Mouse (Mus musculus) intestine, embryonic 15.5 days (tissue): ENCODE results near the gene Atp2b4. TPM values are rescaled to one million over a fixed set of nuclear protein-coding genes. Genes with fewer than 3 reads are reported as not detected.
A peak's percentile ranks its signal among the peaks of the same experiment; 100 is the strongest.

Source experiments
- ATAC-seq: fragments of 200-750 bp; cut with Nextera tagmentation; 2 replicates; pipeline ENCODE4 v1.8.0; 2017; ENCODE audit warnings: moderate TSS enrichment, moderate library complexity
- H3K27ac ChIP-seq: fragments of 300-500 bp; sonication (generic); 2 replicates; pipeline ENCODE4 v1.5.1; 2015; ENCODE audit warnings: mild to moderate bottlenecking, inconsistent platforms
- H3K27me3 ChIP-seq: fragments of 300-500 bp; sonication (generic); replicated peaks from 2 replicates; pipeline ENCODE4 v1.6.1; 2015; ENCODE audit warnings: inconsistent platforms
- H3K36me3 ChIP-seq: fragments of 300-500 bp; sonication (generic); 2 replicates; pipeline ENCODE4 v1.6.1; 2015; ENCODE audit warnings: inconsistent platforms
- H3K4me1 ChIP-seq: fragments of 300-500 bp; sonication (generic); replicated peaks from 2 replicates; pipeline ENCODE4 v1.6.1; 2015; ENCODE audit warnings: inconsistent platforms
- H3K4me2 ChIP-seq: fragments of 300-500 bp; sonication (generic); replicated peaks from 2 replicates; pipeline ENCODE4 v1.6.1; 2015; ENCODE audit warnings: mild to moderate bottlenecking, inconsistent platforms
- H3K4me3 ChIP-seq: fragments of 300-500 bp; sonication (generic); replicated peaks from 2 replicates; pipeline ENCODE4 v1.5.1; 2015; ENCODE audit warnings: inconsistent platforms
- H3K9ac ChIP-seq: fragments of 300-500 bp; sonication (generic); 2 replicates; pipeline ENCODE4 v1.6.1; 2015; ENCODE audit warnings: inconsistent platforms
- H3K9me3 ChIP-seq: fragments of 300-500 bp; sonication (generic); 2 replicates; pipeline ENCODE4 v1.6.1; 2016; ENCODE audit warnings: inconsistent platforms
- WGBS: fragments of 180-500 bp; shearing (Covaris S2); methylation state at CpG from one replicate; pipeline ENCODE4 v1.1.7; 2015; 5-methylcytosine and 5-hydroxymethylcytosine counted together
- polyA plus RNA-seq: library from polyadenylated mRNA; unstranded; fragments of >200 nt; fragmentation: Nextera tagmentation; extraction: Ambion mirVana; gene quantifications from 2 replicates; pipeline ENCODE4 v1.2.1, GENCODE M21; 2015

Atp2b4 gene
- polyA plus RNA-seq, 1 experiment from 2014 or later = 19.9 TPM

DNA sequence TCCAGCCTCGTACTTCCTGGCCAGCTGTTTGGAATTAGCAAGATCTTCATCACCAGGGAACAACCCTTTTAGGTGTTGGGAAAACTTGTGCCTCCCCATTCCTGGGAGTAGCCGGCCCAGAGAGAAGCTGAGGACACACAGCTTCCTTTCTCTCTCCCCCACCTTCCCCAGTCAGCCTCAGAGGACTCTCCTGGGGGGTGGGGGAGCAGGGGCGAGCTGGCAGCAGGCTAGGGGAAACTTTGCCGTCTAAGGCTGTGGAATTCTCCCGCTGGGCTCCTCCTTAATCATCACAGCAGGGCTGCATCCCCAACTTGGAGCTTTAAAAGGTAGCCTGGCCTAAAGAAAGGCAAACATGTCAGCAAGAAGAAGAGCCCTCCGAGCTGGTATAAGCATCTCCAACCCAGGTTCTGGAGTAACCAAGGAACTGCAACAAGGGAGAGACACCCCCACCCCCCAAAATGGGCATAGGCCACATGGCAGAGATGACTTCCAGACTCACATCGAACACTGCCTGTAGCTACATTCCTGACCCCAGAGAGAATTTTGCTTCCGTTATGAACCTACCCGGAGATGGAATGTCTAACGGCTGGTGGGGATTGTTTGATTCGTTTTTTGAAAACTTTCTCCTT lies 33.8 kb downstream of the Atp2b4 start:
- Histone ChIP-seq H3K36me3 (no peaks in the 10 kb centered on the region), H3K27ac (peak overlapping the region; percentile 67), H3K27me3 (no peaks in the 10 kb centered on the region), H3K9me3 (no peaks in the 10 kb centered on the region), H3K4me1 (peaks cover 30% of the 10 kb centered on the region), H3K4me3 (no peak overlapping the region), H3K4me2 (no peak overlapping the region), H3K9ac (no peak overlapping the region)
- peak; percentile 65 for ATAC-seq
- 23% methylated on average over 11 of the region's 11 CpGs for WGBS

DNA sequence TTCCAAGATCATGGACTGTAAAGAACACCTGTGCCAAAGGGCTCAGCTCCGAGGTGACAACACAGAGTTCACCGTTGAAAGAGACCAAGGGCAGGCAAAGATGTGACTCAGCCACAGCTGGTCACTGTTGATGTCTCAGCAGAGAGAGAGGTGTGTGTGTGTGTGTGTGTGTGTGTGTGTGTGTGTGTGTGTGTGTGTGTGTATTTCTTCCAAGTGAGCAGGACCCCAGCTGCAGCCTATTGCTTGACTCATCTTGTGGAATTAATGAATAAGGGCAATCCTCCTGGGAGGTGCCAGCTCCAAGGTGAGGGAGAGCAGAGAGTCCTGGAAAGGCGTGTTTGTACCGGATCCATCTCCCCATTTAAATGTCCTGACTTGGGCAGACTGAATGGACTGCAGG lies 35.5 kb downstream of the Atp2b4 start:
- Histone ChIP-seq H3K9me3 (no peaks in the 10 kb centered on the region), H3K36me3 (no peaks in the 10 kb centered on the region), H3K4me2 (no peak overlapping the region), H3K4me1 (peaks cover 30% of the 10 kb centered on the region), H3K27ac (no peak overlapping the region), H3K9ac (no peak overlapping the region), H3K27me3 (no peaks in the 10 kb centered on the region), H3K4me3 (no peak overlapping the region)
- 58% methylated on average over 4 of the region's 4 CpGs for WGBS
- ATAC-seq = no peak

DNA sequence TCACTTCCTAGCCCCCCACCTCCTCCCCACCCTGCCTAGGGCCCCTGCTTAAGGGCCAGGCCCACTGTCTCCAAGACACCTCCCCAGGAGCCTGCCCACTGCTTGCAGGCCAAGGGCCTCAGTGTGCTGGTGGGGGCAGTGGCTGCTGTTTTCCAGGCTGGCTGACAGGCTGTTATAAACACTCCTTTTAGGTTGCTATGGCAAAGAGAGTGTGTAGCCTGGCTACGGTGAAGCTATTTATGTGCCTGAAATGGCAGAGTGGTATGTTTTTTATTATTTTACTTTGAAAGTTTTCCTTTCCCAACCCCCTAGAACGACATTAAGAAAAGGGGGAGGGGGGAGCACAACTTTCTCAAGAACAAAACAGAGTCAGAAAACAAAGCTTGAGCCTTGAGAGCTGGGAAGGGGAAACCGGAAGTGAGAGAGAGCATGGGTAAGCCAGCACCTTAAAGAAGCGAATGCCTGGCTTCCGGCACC lies 37.9 kb downstream of the Atp2b4 start:
- no peaks in the 10 kb centered on the region for H3K36me3 ChIP-seq
- H3K4me3 ChIP-seq = no peak overlapping the region
- no peak overlapping the region for H3K4me2 ChIP-seq
- 46% methylated on average over 5 of the region's 5 CpGs for WGBS
- H3K27ac ChIP-seq = 0 out of 2 replicates have a peak overlapping the region, but pooled peaks have one; percentile 8
- ATAC-seq = peak; percentile 32; the same call in 1 of the 2 replicates
- H3K9me3 ChIP-seq = no peaks in the 10 kb centered on the region
- peaks cover 30% of the 10 kb centered on the region for H3K4me1 ChIP-seq
- no peaks in the 10 kb centered on the region for H3K27me3 ChIP-seq
- H3K9ac ChIP-seq = no peak overlapping the region

DNA sequence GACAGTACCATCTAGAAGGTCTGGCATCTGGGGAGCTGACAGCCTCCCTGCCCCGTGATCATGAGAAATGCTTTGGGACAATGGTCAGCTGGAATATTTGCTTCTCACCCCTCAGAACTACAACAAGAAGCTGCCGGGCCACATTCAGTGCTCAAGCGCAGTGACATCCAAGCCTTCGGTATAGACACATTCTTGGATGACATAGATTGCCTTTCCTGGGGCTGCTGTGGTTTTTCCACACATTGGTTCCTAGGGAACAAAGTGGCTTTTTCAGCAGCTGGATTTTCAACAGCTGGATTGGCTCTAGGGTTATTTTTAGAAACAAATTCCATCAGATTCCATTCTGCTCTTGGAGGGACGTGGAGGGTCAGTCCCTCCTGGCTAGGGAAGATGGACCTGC lies 39.6 kb downstream of the Atp2b4 start:
- no peaks in the 10 kb centered on the region for H3K9me3 ChIP-seq
- H3K9ac ChIP-seq = no peak overlapping the region
- no peaks in the 10 kb centered on the region for H3K27me3 ChIP-seq
- 48% methylated on average over 5 of the region's 5 CpGs for WGBS
- no peak overlapping the region for H3K4me3 ChIP-seq
- peaks cover 23% of the 10 kb centered on the region for H3K4me1 ChIP-seq
- ATAC-seq = no peak
- no peak overlapping the region for H3K4me2 ChIP-seq
- H3K36me3 ChIP-seq = no peaks in the 10 kb centered on the region
- H3K27ac ChIP-seq = peak overlapping the region; percentile 58; the same call in 1 of the 2 replicates

DNA sequence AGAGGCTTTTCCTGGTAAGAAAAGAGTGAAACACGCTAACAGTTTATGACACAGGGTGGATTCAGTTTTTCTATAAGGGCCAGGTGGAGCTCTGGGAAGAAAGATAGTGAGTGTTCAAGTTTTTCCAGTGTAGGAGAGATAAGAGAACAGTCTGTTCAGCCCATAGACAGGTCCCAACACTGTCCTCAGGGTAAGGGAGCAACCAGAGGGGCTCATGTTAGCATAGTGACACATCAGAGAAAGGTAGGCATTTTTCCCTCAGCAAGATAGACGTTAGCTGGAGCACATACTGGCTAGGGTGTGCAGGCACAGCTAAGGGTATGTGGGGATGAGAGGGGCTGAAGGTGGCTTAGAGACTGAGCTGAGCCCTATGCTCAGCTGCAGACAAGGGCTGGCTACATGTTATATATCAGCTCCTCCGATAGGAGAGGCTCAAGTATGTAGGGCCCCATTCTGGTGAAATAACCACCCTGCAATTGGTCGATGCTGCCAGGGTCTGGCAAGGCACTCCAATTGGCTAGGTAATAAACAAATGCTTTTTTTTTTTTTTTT lies 46.4 kb downstream of the Atp2b4 start:
- H3K9me3 ChIP-seq = no peaks in the 10 kb centered on the region
- H3K27me3 ChIP-seq = no peaks in the 10 kb centered on the region
- H3K27ac ChIP-seq = no peak overlapping the region
- WGBS = 64% methylated on average over 4 of the region's 4 CpGs
- no peak overlapping the region for H3K9ac ChIP-seq
- 0 out of 2 replicates have a peak, but pooled peaks cover 2% of the 10 kb centered on the region for H3K4me1 ChIP-seq
- no peak overlapping the region for H3K4me2 ChIP-seq
- H3K4me3 ChIP-seq = no peak overlapping the region
- H3K36me3 ChIP-seq = no peaks in the 10 kb centered on the region
- peak; percentile 82; the same call in 1 of the 2 replicates for ATAC-seq

DNA sequence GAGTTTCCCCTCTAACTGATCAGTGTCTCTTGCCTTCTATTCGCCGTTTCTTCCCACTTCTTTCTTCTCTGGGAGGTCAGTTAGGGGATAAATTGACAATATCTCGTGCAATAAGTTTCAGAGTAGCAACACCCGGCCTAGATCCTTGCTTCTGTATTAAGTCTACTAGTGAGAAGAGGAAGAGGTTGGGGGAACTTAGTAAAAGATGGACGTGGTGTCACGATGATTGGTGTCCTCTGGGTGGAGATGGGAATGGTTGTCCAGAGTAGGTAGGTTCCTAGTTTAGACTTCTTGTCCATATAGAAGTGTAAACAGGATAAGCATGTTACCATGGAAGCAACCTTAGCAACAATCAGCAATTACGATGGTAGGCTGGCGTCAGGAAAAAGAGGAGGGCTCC lies 47.5 kb downstream of the Atp2b4 start:
- H3K27ac ChIP-seq = no peak overlapping the region
- WGBS = 87% methylated on average over 8 of the region's 8 CpGs
- ATAC-seq = no peak
- no peak overlapping the region for H3K4me3 ChIP-seq
- no peaks in the 10 kb centered on the region for H3K9me3 ChIP-seq
- no peaks in the 10 kb centered on the region for H3K36me3 ChIP-seq
- H3K9ac ChIP-seq = no peak overlapping the region
- no peak overlapping the region for H3K4me2 ChIP-seq
- H3K27me3 ChIP-seq = no peaks in the 10 kb centered on the region
- H3K4me1 ChIP-seq = 0 out of 2 replicates have a peak, but pooled peaks cover 2% of the 10 kb centered on the region

DNA sequence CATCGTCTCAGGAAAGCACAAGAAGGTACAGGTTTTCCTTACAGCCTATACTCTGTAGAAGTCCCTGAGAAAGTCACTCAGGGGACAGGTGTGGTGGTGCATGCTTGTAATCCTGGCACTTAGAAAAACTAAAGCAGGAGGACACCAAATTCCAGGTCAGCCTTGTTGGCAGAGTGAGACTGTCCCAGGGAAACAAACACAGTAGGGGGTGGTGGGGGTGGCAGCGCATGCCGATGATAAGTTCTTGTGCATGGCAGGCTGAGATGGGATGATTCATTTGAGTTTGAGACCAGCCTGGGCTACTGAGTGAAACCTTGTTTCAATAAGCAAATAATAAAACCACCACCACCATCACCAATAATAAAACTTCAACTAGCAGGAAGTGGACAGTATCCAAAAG lies 49.2 kb downstream of the Atp2b4 start:
- Histone ChIP-seq H3K9ac (no peak overlapping the region), H3K4me1 (0 out of 2 replicates have a peak, but pooled peaks cover 2% of the 10 kb centered on the region), H3K36me3 (no peaks in the 10 kb centered on the region), H3K9me3 (no peaks in the 10 kb centered on the region), H3K4me2 (no peak overlapping the region), H3K27ac (no peak overlapping the region), H3K4me3 (no peak overlapping the region), H3K27me3 (no peaks in the 10 kb centered on the region)
- WGBS = 78% methylated on average over 3 of the region's 3 CpGs
- no peak for ATAC-seq

DNA sequence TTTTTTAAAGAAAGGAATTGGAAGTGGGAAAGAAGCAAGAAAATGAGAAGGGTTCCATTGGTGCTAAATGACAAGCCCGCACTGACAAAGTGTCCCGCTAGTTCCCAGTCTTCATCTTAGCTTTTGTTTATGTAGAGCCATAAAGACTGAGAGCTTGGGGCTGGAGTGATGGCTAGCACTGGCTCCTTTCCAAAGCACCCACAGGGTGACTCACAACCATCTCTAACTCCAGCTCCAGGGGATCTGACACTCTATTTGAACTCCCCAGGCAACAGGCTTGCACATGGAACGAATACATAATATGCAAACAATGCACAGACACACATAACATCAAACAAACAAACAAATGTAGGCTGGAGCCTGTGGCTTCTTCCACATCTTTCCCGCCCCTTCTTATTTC lies 50.9 kb downstream of the Atp2b4 start:
- H3K9me3 ChIP-seq = no peaks in the 10 kb centered on the region
- H3K4me2 ChIP-seq = no peak overlapping the region
- peaks cover 7% of the 10 kb centered on the region; the same call in 1 of the 2 replicates for H3K4me1 ChIP-seq
- 64% methylated on average over 4 of the region's 4 CpGs for WGBS
- H3K27me3 ChIP-seq = no peaks in the 10 kb centered on the region
- H3K9ac ChIP-seq = no peak overlapping the region
- no peak overlapping the region for H3K27ac ChIP-seq
- H3K4me3 ChIP-seq = no peak overlapping the region
- no peak for ATAC-seq
- no peaks in the 10 kb centered on the region for H3K36me3 ChIP-seq

DNA sequence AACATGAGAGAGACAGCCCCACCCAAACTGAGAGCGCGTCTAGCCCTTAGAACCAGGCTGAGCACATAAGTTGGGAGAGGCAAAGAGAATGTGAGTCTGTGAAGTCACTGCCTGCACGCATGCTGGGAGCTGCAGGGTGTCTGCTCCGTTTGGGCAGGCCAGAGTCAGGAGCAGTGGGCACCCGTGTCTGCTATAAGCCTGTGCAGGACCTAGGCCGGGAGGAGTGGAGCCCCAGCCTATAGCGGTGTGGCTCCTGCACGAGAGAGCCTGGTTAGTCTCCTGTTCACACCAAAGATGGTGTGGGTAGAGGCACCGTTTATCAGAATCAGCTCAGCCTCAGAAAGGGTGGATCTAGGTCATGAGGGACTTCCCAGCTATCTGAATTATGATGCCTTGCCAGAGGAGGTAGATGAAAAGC lies 55.8 kb downstream of the Atp2b4 start:
- 43% methylated on average over 9 of the region's 9 CpGs for WGBS
- H3K9me3 ChIP-seq = no peaks in the 10 kb centered on the region
- peak; percentile 34; the same call in 1 of the 2 replicates for ATAC-seq
- H3K9ac ChIP-seq = no peak overlapping the region
- H3K27ac ChIP-seq = peak overlapping the region; percentile 58
- H3K36me3 ChIP-seq = no peaks in the 10 kb centered on the region
- H3K4me2 ChIP-seq = 0 out of 2 replicates have a peak overlapping the region, but pooled peaks have one; percentile 0
- H3K27me3 ChIP-seq = no peaks in the 10 kb centered on the region
- peaks cover 24% of the 10 kb centered on the region for H3K4me1 ChIP-seq
- H3K4me3 ChIP-seq = no peak overlapping the region

DNA sequence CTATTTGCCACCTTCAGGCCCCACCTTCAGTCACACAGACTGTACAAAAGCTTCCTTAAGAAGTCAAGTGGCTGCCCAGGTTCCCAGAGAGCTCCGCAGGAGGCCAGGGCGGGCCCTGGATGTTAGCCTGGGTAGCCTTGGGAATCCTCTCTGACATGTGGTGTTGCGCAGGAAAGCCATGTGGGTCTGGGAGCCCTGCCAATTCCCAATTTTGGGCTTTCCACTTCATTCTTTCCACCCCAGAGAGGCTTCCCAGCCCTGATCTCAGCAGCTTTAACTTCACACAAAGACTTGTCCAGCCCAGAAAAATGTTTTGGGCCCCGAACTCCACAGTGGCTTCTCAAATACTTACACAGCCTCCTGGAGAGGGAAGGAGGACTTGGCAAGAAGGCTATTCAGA lies 56.2 kb downstream of the Atp2b4 start:
- no peaks in the 10 kb centered on the region for H3K9me3 ChIP-seq
- WGBS = 34% methylated on average over 4 of the region's 4 CpGs
- H3K4me3 ChIP-seq = no peak overlapping the region
- 0 out of 2 replicates have a peak overlapping the region, but pooled peaks have one; percentile 0 for H3K4me2 ChIP-seq
- peak overlapping the region; percentile 58 for H3K27ac ChIP-seq
- H3K9ac ChIP-seq = no peak overlapping the region
- H3K36me3 ChIP-seq = no peaks in the 10 kb centered on the region
- H3K4me1 ChIP-seq = peaks cover 22% of the 10 kb centered on the region
- ATAC-seq = peak; percentile 68
- H3K27me3 ChIP-seq = no peaks in the 10 kb centered on the region

DNA sequence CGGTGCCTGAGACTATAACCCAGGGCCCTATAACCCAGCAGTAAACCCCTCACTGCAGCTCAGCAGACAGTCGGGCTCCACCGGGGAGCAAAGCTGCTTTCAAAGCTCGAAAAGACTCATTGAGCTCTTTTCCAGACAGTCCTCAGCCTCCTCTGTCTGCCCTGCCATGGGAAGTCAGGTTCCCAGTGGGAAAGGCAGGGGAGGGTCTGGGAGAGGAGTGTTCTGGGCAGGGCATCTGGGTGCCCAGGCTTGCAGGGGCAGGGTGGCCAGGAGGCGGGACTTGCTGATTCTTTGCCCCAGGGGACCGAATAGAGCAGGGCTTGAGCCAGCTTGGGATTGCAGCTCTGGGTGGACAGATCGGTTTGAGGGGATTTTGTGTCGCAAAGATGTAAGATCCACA lies 58.3 kb downstream of the Atp2b4 start:
- WGBS = 48% methylated on average over 8 of the region's 8 CpGs
- Histone ChIP-seq H3K36me3 (no peaks in the 10 kb centered on the region; the same call in 1 of the 2 replicates), H3K27ac (no peak overlapping the region), H3K4me1 (peaks cover 22% of the 10 kb centered on the region), H3K4me3 (no peak overlapping the region), H3K27me3 (no peaks in the 10 kb centered on the region), H3K9ac (peak overlapping the region; percentile 12; the same call in 1 of the 2 replicates), H3K4me2 (no peak overlapping the region), H3K9me3 (no peaks in the 10 kb centered on the region)
- ATAC-seq = no peak

DNA sequence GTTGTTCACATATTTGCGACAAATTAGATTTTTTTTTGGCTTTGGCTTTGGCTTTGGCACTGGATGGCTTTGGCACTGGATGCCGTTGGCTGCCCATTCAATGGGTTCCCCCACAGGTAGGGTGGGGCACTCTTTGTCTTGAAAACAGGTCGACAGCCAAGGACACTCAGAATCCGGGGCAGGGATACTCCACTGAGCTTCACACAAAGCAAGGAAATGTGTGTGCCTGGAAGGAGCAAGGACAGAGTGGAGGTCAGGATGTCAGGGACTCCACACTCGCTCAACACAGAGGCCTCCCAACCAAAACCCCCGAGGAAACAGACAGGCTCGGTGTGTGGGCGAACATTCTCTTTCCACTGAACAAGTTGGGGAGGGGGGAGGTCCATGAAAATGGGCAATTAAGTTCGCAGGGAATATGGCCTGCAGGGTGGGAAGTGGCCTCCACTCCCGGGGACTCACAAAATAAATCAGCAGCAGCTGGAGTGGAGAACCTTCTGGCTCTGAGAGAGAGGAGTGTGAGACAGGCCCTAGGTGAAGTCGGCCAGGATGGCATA lies 58.9 kb downstream of the Atp2b4 start:
- no peak overlapping the region for H3K4me2 ChIP-seq
- H3K27me3 ChIP-seq = no peaks in the 10 kb centered on the region
- 48% methylated on average over 11 of the region's 11 CpGs for WGBS
- H3K9me3 ChIP-seq = no peaks in the 10 kb centered on the region
- no peak for ATAC-seq
- H3K9ac ChIP-seq = peak overlapping the region; percentile 12; the same call in 1 of the 2 replicates
- H3K4me3 ChIP-seq = no peak overlapping the region
- H3K4me1 ChIP-seq = peaks cover 22% of the 10 kb centered on the region
- H3K36me3 ChIP-seq = no peaks in the 10 kb centered on the region; the same call in 1 of the 2 replicates
- no peak overlapping the region for H3K27ac ChIP-seq
